Mouse (Mus musculus) gastrocnemius, postnatal 14 days (tissue): ENCODE data around the gene Phf24. TPM values are rescaled to one million over a fixed set of nuclear protein-coding genes. Genes with fewer than 3 reads are reported as not detected.

Experiments
- DNase-seq: peaks from one replicate; pipeline ENCODE4 v3.0.0; 2021; ENCODE audit warnings: mixed read lengths
- intact Hi-C: fragments of 180-260 bp; cut with DNase I; formaldehyde crosslinking; loops from one replicate; pipeline ENCODE4 v1.15.1; 2025; ENCODE audit warnings: low total_unique reads
- long read RNA-seq, 2 experiments: library from polyadenylated mRNA; stranded (forward); transcript quantifications; one replicate each; pipeline ENCODE4 v2.0.0; 2021
- total RNA-seq, 2 experiments: library from RNA; stranded (reverse); gene quantifications; 2 replicates each; pipeline ENCODE4 v1.2.3; 2021

Phf24 gene
- under 1 TPM; 0.45 to 0.66 TPM for total RNA-seq
- long read RNA-seq, experiment 1 = 0 reads
- long read RNA-seq, experiment 2, partial matches to known transcripts = 0 of 1 reads
- long read RNA-seq, experiment 2, other reads (novel, unspliced or antisense) = 1 of 1 reads

DNA sequence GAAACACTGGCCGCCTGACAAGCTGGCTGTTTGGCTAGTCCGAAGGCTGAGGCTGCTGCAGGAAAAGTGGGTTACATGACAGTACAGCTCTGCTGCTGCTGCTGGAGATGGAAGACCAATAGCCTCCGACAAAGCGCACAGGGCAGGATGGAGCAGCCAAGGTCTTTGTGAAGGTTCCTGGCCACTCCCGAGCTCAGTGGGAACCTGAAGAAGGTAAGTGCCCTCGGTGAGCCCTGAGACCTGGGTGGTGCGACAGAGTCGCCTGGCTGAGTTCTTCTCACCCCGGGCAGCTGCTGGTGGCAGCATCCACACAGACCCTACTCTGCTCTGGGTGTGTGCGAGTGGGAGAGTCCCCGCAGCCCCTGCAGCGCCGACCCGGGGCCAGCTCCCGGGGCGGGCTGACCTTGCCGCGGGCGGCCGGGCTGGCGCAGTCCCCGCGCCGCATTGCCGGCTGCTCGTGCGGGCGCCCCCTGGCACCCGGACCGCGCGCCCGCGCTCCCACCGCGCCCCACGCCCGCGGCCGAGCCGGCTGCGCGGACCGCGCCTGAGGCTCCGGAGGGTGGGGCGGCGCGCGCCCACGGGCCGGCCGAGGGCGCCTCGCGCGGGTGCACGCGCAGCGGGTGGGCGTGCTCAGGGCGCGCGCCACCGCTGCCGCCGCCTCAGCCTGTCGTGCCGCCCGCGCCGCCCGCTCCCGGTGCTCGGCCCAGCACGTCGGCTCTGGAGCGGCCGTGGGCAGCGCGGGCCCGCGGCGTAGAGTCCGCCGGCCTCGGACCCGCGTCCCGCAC, at the start of gene Phf24:
Gene Phf24, plus strand, starts transcription at position 44 of the 785 bp plus-strand sequence.
- intact Hi-C loops = no loop called here
- peak; percentile 22 for DNase-seq

DNA sequence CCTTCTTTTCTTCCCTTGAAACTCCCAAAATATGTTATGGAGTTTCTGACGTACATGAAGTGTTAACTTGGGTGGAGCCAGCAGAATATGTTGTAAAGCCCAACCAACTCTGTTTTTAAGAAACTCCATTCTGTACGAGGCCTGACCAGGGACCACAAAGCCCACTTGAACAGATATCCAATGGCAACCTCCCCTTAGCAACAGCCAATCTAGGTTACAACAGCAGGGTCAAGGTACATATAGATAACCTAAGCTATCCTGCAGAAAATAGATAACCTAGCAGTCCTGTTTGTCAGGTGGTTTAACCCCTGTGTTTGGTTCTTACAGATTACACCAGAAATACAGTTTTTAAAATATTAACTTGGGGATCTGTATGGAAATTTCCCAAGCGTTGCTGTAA, 49.1 kb upstream of the Phf24 start:
- no peak for DNase-seq
- intact Hi-C loops = no loop called here

GRCm38 (mm10) chr4:42868193-42868592, 48.3 kb upstream of the Phf24 start:
- intact Hi-C loops = no loop called here
- DNase-seq = no peak

- no peak for DNase-seq
- intact Hi-C loops = no loop called here
Measured at GRCm38 (mm10) chr4:42870748-42871147, 45.7 kb upstream of the Phf24 start.

GRCm38 (mm10) chr4:42872151-42872550, 44.3 kb upstream of the Phf24 start:
- no peak for DNase-seq
- intact Hi-C loops = no loop called here

DNA sequence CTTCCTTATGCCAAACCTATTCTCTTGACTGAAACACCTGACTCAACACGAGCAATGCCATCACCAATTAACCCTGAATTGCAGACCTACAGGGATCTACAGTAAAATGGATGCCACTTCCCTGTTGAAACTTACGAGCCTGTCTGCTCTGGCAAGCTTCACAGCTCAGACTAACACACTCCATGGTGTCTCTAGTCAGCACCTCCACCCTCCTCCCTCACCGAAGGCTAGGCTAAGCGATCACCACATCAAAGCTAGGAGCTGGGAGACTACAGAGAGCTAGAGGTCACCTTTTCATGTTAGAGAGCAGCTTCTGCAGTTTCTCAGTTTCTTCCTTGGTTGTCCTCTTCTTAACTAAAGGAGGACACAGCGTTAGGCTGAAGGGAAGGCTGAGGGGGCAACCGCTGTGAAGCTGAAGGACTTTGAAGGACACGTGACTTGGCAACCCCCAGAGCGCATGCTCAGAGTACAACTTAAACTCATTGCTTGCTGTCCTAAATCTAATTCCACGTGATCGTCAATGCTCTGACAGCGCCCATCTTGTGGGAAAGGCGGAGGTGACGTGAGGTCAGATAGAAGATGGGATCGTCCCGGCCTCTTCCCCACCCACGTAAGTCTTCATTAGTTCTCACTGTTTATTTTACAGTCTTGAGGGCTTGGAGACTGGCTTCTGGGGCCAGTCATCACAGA, 43.6 kb upstream of the Phf24 start:
- no peak for DNase-seq

GRCm38 (mm10) chr4:42874134-42874533, 42.3 kb upstream of the Phf24 start, which contains the start of gene Fam205c:
Gene Fam205c (minus strand): TSS chr4:42874234.
- intact Hi-C loops = no loop called here
- DNase-seq = no peak

More for the DNA sequence above, 43.6 kb upstream of the Phf24 start:
- intact Hi-C loops = no loop called here

GRCm38 (mm10) chr4:42876586-42877291, 39.7 kb upstream of the Phf24 start:
- peak; percentile 31 for DNase-seq
- intact Hi-C loops = loop anchor here (5.0 kb wide), 2 partner anchors 71 to 91 kb away; partner anchors contain the start of genes 1700022I11Rik and Dnajb5

DNA sequence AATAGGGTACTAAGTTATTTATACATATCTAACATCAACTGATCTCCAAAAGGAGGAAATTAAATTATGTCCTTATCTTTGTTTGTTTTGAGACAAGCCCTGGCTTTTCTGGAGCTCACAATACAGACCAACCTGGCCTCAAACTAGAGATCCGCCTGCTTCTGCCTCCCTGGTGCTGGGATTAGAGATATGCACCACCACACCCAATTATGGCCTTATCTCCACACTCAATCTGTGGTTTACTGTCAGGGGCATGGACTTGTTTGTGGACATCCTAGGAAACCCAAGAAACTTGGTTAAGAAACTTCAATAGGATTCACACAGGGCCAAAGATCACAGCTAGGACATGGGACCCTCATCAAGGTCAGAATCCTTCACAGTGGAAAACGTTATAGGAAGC, 38.8 kb upstream of the Phf24 start:
- intact Hi-C loops = loop anchor here (5.0 kb wide), 2 partner anchors 70 to 90 kb away; partner anchors contain the start of genes 1700022I11Rik and Dnajb5
- no peak for DNase-seq

DNA sequence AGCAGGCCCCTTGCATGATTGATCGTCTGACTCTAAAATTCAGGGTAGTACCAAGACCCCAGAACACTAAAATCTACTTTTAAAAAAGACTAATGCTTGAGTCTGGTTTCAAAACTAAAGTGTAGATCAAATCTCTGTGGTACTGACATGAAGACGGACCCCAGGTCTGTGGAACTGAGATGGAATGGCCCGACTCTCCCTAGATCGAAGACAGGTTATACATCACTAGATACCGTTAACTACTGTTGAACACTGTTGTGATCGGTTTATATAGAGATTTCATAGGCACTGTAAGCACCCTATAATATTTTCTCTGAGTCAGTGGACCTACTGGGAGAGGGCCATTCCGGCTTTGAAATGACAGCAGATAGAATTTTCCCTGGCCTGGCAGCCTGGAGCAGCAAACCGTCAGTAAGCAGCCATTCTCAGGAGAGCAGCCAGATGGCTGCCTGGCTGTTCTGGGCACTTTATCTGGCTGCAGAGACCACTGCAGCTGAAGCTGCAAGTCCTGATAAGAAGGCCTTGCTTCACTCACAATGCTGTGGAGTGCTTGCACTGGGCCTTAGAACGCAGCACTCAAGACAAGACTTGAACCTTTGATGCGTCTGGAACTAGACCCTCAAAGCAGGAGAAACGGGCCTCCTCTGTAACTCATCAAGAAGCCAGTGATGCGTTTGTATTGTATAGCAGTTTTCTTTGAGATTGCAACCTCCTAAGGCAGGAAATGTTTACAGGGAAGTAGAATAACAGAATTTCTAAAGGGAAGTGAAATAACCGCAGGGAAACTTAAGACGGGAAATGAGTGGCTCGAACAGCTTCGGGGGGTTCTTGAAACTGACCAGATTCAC, 36.4 kb upstream of the Phf24 start:
- intact Hi-C loops = loop anchor here (5.0 kb wide), 2 partner anchors 67 to 87 kb away; partner anchors contain the start of genes 1700022I11Rik and Dnajb5
- no peak for DNase-seq

DNA sequence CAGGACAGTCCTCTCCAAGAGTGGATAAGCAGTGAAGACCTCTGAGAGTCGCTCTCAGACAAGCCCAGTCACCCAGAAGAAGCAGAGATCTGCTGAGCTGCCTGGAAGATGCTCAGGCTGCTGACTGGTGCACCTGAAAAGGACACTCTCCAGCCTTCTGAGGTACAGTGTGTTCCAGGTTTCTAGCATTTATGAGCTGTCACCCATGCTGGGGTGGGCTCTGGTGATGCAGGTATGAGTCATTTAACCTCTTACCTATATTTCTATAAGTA, 35.8 kb upstream of the Phf24 start:
- intact Hi-C loops = no loop called here
- no peak for DNase-seq

DNA sequence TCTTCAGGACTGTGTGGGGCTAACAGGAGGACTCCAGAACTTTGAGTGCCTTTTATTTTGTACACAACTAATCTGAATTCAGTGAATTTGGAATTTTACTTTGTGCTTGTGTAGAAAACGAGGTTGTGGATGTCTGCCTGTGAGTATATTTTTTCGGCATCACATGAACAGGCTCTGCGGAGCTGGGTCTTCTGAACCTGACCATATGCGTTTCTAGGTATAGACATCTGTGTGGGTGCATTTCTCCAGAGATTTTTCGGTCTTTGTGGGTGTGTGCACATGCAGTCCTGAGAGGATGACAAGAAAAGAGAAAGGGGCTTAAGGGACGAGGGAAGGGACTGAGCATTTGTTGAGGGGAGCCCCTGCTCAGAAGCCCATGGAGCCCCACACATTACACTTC, 29.5 kb upstream of the Phf24 start:
- intact Hi-C loops = loop anchor here (5.0 kb wide), 1 partner anchor 35 kb away; no protein-coding TSS in a partner anchor
- DNase-seq = no peak

GRCm38 (mm10) chr4:42888806-42889205, 27.7 kb upstream of the Phf24 start:
- intact Hi-C loops = loop anchor here (5.0 kb wide), 1 partner anchor 33 kb away; no protein-coding TSS in a partner anchor
- no peak for DNase-seq

- intact Hi-C loops = no loop called here
Measured at GRCm38 (mm10) chr4:42891176-42891575, 25.3 kb upstream of the Phf24 start.

GRCm38 (mm10) chr4:42895118-42895517, 21.3 kb upstream of the Phf24 start:
- no peak for DNase-seq
- intact Hi-C loops = no loop called here

More at GRCm38 (mm10) chr4:42891176-42891575, 25.3 kb upstream of the Phf24 start:
- no peak for DNase-seq

DNA sequence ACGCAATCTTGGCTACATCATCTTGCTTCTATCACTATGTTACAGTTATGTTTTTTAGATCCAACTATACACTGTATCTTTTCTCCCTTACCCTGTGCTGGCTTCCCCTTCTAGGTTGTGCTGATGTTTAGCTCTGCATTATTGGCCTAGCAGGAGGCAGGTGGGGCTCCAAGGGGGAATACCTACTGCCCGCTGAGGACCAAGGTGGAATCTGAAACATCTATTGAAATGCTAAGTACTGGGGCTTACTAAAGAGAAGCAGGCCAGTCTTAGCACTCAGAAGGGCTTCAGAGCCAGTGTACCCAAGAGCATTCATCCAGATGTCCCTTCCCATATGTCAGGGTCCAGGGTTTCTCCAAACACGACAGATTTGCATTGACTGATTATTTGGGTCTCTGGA, 17.5 kb upstream of the Phf24 start:
- no peak for DNase-seq
- intact Hi-C loops = no loop called here

- no peak for DNase-seq
- intact Hi-C loops = no loop called here
Measured at GRCm38 (mm10) chr4:42900878-42901277, 15.6 kb upstream of the Phf24 start.

DNA sequence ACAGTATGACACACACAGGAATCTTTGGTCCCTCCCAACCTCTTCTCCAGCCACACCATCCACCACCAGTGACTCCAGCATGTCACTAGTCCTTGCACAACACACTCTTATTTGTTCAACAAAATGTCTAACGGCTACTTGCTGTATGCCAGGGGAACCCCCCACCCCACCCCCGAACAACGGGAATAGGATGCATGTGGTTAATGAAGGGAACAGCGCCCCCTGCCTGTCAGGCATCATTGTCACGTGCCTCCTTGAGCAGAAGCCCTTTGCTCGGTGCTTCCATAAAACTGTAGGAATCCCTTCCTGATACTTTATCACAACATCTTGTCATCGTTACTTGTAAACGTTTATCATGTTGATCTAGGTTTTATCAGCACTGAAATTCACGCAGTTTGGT, 14.3 kb upstream of the Phf24 start:
- intact Hi-C loops = no loop called here
- peak; percentile 8 for DNase-seq

GRCm38 (mm10) chr4:42902730-42903129, 13.7 kb upstream of the Phf24 start:
- intact Hi-C loops = no loop called here
- no peak for DNase-seq
